Mouse (Mus musculus): Measurements from ENCODE around the gene Bcl2l2.

Gene Bcl2l2

DNA sequence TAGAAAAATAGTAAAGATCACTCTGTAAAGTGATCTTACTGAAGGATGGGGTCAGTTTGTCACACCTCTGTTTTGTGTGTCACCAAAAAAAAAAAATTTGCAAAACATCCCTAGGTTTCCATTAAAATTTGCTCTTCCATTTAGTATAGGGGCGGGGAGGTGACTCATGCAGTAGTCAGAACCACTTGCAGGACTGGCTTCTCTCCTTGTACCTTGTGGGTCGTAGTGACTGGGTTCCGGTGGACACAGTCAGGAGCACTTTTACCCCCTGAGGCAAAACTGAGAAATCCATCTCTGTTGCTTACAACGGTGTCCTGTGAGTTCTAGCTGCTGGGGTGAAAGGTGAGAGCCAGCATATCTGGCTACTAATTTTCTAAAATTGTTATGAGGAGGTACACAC, 20.5 kb downstream of the Bcl2l2 start:
- TF ChIP-seq CTCF (conservative IDR thresholded peaks at IDR 0.05; ENCODE audit: low read length) (no peak), NANOG (IDR thresholded peaks at IDR 0.05; ENCODE audit: borderline replicate concordance, low read length) (no peak), POU5F1 (IDR thresholded peaks at IDR 0.05; ENCODE audit: borderline replicate concordance, low read length) (no peak)
- Histone ChIP-seq H3K27me3 (ENCODE audit: insufficient read depth, low read length) (peaks cover 9% of the 10 kb centered on the region), H3K9me3 (ENCODE audit: low read length) (no peaks in the 10 kb centered on the region), H3K36me3 (ENCODE audit: insufficient read depth, low read length) (peaks cover 13% of the 10 kb centered on the region), H3K4me1 (replicated peaks; ENCODE audit: low read depth, low read length) (peaks cover 34% of the 10 kb centered on the region), H3K4me3 (replicated peaks; ENCODE audit: low read length) (no peak overlapping the region)

DNA sequence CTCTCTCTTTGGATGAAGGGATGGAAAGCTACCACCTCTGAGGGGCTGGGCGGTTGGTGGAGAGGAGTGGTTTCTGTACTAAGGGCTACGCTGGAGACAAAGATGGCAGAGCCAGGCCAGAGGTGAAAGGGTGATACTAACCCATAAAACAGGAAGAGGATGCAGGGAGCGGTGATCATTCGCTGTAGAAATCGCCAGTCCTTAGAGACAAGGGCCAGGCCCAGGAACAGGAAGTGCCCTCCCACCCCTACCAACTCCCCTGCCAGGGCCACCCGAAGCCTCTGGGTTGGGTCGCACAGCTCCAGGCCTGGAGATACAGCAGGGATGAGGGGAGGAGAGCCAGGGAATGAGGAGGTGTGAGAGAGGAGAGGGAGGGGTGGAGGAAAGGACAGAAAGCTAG, 25.5 kb downstream of the Bcl2l2 start:
- Histone ChIP-seq H3K4me1 (replicated peaks; ENCODE audit: low read depth, low read length) (peaks cover 38% of the 10 kb centered on the region), H3K36me3 (ENCODE audit: insufficient read depth, low read length) (peaks cover 6% of the 10 kb centered on the region; the same call in 1 of the 2 replicates), H3K9me3 (ENCODE audit: low read length) (no peaks in the 10 kb centered on the region), H3K27me3 (ENCODE audit: insufficient read depth, low read length) (peaks cover 55% of the 10 kb centered on the region), H3K4me3 (replicated peaks; ENCODE audit: low read length) (no peak overlapping the region)
- no peak for TF ChIP-seq NANOG (IDR thresholded peaks at IDR 0.05; ENCODE audit: borderline replicate concordance, low read length)
- no peak for TF ChIP-seq POU5F1 (IDR thresholded peaks at IDR 0.05; ENCODE audit: borderline replicate concordance, low read length)
- TF ChIP-seq CTCF (conservative IDR thresholded peaks at IDR 0.05; ENCODE audit: low read length), result no peak

DNA sequence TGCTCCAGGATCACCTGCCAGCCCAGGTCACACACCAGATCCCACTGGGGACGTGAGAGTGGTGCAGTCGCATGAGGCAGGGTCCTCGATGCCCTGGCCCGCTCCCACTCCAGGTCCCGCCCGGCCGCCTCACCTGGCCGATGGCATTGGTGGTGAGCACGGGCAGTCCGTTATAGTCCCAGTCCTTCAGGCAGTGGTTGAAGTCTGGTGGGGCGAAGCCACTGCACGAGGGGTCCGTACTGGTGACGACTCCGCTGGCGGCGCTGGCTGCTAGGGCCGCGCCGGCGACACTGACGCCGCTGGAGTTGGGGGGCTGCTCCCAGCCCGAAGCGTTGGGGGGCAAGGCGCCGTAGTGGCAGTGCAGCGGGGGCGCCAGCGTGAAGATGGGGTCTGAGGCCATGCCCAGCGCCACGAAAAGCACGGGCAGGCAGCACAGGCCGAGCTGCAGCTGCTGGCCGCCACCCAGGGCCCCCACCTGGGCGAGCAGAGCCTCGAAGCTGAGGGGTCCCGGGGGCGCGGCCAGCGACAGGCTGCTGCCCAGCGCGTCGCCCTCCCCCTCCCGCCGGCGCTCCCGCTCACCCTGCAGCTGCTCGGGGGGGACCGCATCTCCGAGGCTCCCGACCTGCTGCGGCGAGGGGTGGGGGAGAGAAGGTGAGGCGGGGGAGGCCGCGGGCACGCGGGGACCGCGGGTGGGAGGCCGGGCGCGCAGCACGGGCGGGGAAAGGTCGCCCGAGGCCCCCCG, 29.1 kb downstream of the Bcl2l2 start:
- TF ChIP-seq POU5F1 (IDR thresholded peaks at IDR 0.05; ENCODE audit: borderline replicate concordance, low read length), result no peak
- TF ChIP-seq NANOG (IDR thresholded peaks at IDR 0.05; ENCODE audit: borderline replicate concordance, low read length), result no peak
- TF ChIP-seq CTCF (conservative IDR thresholded peaks at IDR 0.05; ENCODE audit: low read length), result no peak
- Histone ChIP-seq H3K4me1 (replicated peaks; ENCODE audit: low read depth, low read length) (peaks cover 33% of the 10 kb centered on the region), H3K9me3 (ENCODE audit: low read length) (no peaks in the 10 kb centered on the region), H3K4me3 (replicated peaks; ENCODE audit: low read length) (peak overlapping the region; percentile 85), H3K36me3 (ENCODE audit: insufficient read depth, low read length) (peaks cover 23% of the 10 kb centered on the region), H3K27me3 (ENCODE audit: insufficient read depth, low read length) (peaks cover 72% of the 10 kb centered on the region)

DNA sequence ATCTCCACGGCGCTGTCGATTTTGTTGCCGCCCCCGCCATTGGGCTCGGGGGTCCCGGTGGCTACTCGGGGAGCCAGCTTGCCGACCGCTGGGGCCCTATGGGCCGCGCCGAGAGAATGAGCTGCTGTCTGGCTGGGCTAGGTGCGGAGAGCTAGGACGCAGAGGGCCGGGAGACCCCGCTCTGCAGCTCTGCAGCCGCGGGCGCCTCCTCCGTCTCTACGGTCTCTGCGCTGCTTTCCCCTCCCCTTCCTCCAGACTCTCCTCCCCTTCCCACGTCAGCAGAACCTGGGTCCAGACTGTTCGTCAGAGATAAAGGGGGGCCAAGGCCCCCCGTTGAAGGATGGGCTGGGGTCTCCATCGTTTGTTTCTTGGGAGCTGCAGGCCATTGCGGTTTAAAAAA, 29.7 kb downstream of the Bcl2l2 start, which contains the start of gene Slc22a17:
Slc22a17 (minus strand) TSS at position 247 of the 400 bp plus-strand sequence.
- Histone ChIP-seq H3K4me1 (replicated peaks; ENCODE audit: low read depth, low read length) (peaks cover 27% of the 10 kb centered on the region), H3K36me3 (ENCODE audit: insufficient read depth, low read length) (peaks cover 25% of the 10 kb centered on the region), H3K9me3 (ENCODE audit: low read length) (no peaks in the 10 kb centered on the region), H3K27me3 (ENCODE audit: insufficient read depth, low read length) (peaks cover 69% of the 10 kb centered on the region), H3K4me3 (replicated peaks; ENCODE audit: low read length) (peak within 1 kb of the TSS; percentile 85)
- no peak for TF ChIP-seq NANOG (IDR thresholded peaks at IDR 0.05; ENCODE audit: borderline replicate concordance, low read length)
- TF ChIP-seq POU5F1 (IDR thresholded peaks at IDR 0.05; ENCODE audit: borderline replicate concordance, low read length), result no peak
- no peak for TF ChIP-seq CTCF (conservative IDR thresholded peaks at IDR 0.05; ENCODE audit: low read length)

DNA sequence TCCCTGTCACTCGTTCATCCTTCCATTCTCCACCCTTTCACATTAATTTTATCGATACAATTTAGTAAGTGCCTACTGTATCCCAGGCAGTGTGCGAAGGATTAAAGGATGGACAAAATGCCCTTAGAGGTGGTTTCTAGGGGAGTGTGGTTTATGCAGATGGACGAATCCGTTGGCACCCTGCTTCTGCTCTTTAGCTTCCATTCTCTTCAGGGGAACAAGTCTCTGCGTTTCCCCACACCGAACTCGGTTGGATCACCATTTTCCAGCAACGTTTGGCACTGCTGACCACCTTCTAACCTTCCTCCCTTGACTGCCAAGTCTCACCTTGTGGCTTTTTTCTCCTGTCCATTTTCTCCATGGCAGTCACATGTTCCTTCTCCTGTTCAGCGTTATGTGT, 30.2 kb downstream of the Bcl2l2 start:
- Histone ChIP-seq H3K9me3 (ENCODE audit: low read length) (no peaks in the 10 kb centered on the region), H3K4me3 (replicated peaks; ENCODE audit: low read length) (peak overlapping the region; percentile 85), H3K36me3 (ENCODE audit: insufficient read depth, low read length) (peaks cover 25% of the 10 kb centered on the region), H3K27me3 (ENCODE audit: insufficient read depth, low read length) (peaks cover 65% of the 10 kb centered on the region), H3K4me1 (replicated peaks; ENCODE audit: low read depth, low read length) (peaks cover 23% of the 10 kb centered on the region)
- TF ChIP-seq CTCF (conservative IDR thresholded peaks at IDR 0.05; ENCODE audit: low read length) (no peak), NANOG (IDR thresholded peaks at IDR 0.05; ENCODE audit: borderline replicate concordance, low read length) (no peak), POU5F1 (IDR thresholded peaks at IDR 0.05; ENCODE audit: borderline replicate concordance, low read length) (no peak)

DNA sequence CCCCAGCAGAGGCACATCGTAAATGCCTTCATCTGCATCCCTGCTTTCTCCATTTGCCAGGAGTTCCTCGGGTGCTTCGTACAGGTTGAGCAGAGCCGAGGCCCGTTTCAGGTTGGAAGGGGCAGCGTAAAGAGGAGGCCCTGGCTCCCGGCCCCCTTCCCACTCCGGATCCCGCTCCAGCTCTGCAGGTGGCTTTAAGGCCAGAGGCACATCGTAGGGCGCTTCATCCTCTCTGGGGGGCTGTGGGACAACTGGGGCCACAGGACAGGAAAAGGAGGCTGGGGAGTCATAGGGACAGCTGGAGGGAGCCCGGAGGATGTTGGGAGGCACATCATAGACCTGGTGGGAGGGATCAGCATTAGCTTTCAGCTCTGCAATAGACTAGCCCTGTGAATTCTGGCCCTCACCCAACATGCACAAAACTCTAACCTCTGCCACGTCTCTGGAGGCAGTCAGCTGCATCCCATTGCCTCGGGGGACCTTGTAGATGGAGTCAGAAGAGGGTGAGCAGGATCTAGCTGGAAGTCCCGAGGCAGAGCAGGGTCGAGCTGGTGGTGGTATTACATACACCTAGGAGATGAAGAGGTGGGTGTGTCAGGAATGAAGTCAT, 37.0 kb downstream of the Bcl2l2 start:
- Histone ChIP-seq H3K9me3 (ENCODE audit: low read length) (no peaks in the 10 kb centered on the region), H3K4me3 (replicated peaks; ENCODE audit: low read length) (no peak overlapping the region; the same call in 1 of the 2 replicates), H3K27me3 (ENCODE audit: insufficient read depth, low read length) (peaks cover 18% of the 10 kb centered on the region), H3K36me3 (ENCODE audit: insufficient read depth, low read length) (peaks cover 68% of the 10 kb centered on the region), H3K4me1 (replicated peaks; ENCODE audit: low read depth, low read length) (peaks cover 39% of the 10 kb centered on the region)
- TF ChIP-seq POU5F1 (IDR thresholded peaks at IDR 0.05; ENCODE audit: borderline replicate concordance, low read length) (no peak), NANOG (IDR thresholded peaks at IDR 0.05; ENCODE audit: borderline replicate concordance, low read length) (no peak), CTCF (conservative IDR thresholded peaks at IDR 0.05; ENCODE audit: low read length) (no peak)

DNA sequence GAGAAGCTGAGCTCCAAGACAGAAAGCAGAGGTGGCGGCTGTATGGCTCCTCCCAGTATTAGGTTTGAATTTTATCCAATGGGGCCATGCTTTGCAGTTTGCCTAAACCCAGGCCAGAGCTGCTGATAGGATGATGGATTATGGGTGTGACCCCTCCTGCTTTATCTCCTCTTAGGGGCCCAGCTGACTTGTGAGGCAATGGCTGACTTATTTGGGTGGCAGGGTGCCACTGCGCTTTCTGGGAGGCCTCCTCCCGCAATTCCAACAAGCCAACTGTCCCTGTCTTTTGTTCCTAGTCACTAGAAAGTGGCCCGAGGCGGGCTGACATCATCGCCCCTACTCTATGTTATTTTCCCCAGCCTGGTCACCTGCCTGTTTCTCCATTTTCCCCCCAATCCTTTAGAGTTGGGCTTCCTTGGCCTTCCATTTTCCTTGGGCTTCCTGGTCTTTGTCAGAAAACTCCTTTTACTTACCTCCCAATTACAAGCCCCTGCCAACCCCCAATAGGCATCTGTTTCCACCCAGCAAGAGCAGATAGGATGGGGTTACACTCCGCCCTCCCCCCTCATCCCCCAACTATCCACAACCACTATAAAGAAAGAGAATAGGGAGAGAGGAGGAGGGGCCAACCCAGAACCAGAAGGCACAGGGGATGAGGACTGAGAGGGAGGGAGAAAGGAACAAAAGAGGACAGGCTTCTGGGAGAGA, 41.6 kb downstream of the Bcl2l2 start:
- H3K4me1 ChIP-seq (replicated peaks; ENCODE audit: low read depth, low read length), result peaks cover 66% of the 10 kb centered on the region
- no peaks in the 10 kb centered on the region for H3K9me3 ChIP-seq (ENCODE audit: low read length)
- peaks cover 41% of the 10 kb centered on the region for H3K27me3 ChIP-seq (ENCODE audit: insufficient read depth, low read length)
- H3K4me3 ChIP-seq (replicated peaks; ENCODE audit: low read length), result peak overlapping the region; percentile 87
- H3K36me3 ChIP-seq (ENCODE audit: insufficient read depth, low read length), result peaks cover 28% of the 10 kb centered on the region
- TF ChIP-seq POU5F1 (IDR thresholded peaks at IDR 0.05; ENCODE audit: borderline replicate concordance, low read length) (no peak), NANOG (IDR thresholded peaks at IDR 0.05; ENCODE audit: borderline replicate concordance, low read length) (no peak), CTCF (conservative IDR thresholded peaks at IDR 0.05; ENCODE audit: low read length) (no peak)

All from E14TG2a.4 (cell line).